Mouse (Mus musculus) liver, adult 2 months (tissue): Measurements from ENCODE around the gene Cda.

Experiments
- CTCF ChIP-seq: fragments of 200-500 bp; IDR thresholded peaks from 2 replicates; pipeline ENCODE4 v1.5.1; 2011; ENCODE audit warnings: low read depth, low read length, control low read depth
- POLR2A ChIP-seq: fragments of 200-500 bp; IDR thresholded peaks from 2 replicates; pipeline ENCODE4 v1.6.1; 2011; ENCODE audit warnings: low read length, control low read depth; ENCODE audit not compliant: insufficient read depth; ENCODE audit errors: extremely low read depth

DNA sequence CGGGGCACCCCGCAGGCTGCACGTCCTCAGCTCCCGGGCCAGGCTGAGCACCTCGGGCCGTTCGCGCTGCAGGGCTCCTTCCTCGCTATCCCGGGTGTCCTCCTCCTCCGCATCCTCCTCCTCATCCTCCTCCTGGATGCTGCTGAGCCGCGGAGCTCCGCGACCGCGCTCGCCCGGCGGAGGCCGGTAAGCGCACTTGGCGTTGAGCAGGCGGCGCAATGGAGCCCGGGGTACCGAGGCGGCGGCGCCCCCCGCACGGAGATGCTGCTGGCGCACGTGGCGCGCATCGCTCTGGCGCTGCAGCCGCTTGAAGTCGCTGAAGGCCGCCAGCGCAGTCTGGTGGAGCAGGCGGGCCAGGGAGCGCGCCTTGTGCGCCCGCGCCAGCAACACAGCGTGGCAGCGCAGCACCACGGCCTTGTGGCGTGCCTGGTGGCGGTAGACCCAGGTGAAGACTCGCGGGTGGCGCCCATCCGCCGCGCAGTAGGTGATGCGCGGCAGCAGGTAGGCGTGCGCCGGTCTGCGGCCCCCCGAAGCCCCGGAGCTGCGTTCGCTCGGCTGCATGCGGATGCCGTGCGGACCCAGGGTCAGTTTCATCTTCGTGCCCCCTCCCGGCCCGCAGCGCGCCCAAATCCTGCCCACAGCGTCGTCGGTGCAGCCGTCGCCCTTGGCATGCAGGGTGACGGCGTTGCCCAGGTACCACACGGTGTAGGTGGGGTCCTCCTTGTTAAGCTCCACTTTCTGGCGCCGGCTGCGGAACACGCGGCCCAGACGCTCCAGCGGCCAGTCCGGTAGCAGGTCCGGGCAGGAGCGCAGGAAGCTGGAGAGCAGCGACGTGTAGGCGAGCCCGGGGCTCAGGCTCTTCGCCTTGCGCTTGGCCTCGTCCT is 27.5 kb upstream of the Cda start:
- TF ChIP-seq CTCF (no peak), POLR2A (no peak)
